In genomic region chr2:62646671-62647289, GRCm38 (mm10) we compare ENCODE assay signal across 8 mouse cellular contexts. TPM values are rescaled to one million over a fixed set of nuclear protein-coding genes. Genes with fewer than 3 reads are reported as not detected.
DNase-seq lines count a peak whose midpoint lies in the region; ATAC-seq and TF ChIP-seq lines count a peak whose summit lies in the region.

No protein-coding gene starts in this region.

- H3K4me2 ChIP-seq in liver, embryonic 15.5 days: peak overlapping the region; percentile 87

- peak overlapping the region; percentile 70; the same call in 1 of the 2 replicates for H3K9ac ChIP-seq in liver, embryonic 15.5 days

- H3K4me3 ChIP-seq in G1E (ENCODE audit: low read depth, low read length): peak overlapping the region; percentile 82
- H3K4me3 ChIP-seq in brown adipose tissue, adult 24 weeks (ENCODE audit: insufficient read depth, low read depth, low read length): peak overlapping the region; percentile 84
- H3K4me3 ChIP-seq in hindbrain, embryonic 10.5 days: peak overlapping the region; percentile 61
- H3K4me3 ChIP-seq in liver, embryonic 15.5 days (replicated peaks): peak overlapping the region; percentile 82

- peaks cover 44% of the 10 kb centered on the region for H3K4me1 ChIP-seq in G1E (ENCODE audit: insufficient read depth, low read depth, low read length)
- H3K4me1 ChIP-seq in brown adipose tissue, adult 24 weeks (ENCODE audit: control insufficient read depth, insufficient read depth, insufficient read length, low read length): peaks cover 8% of the 10 kb centered on the region
- H3K4me1 ChIP-seq in hindbrain, embryonic 10.5 days (replicated peaks): peaks cover 19% of the 10 kb centered on the region
- peaks cover 26% of the 10 kb centered on the region for H3K4me1 ChIP-seq in liver, embryonic 15.5 days (replicated peaks)

- 14% methylated on average over 6 of the region's 6 CpGs for WGBS in hindbrain, embryonic 10.5 days
- 32% methylated on average over 6 of the region's 6 CpGs for WGBS in liver, embryonic 15.5 days (ENCODE audit: insufficient replicate concordance)

- peaks cover 5% of the 10 kb centered on the region for H3K36me3 ChIP-seq in G1E (replicated peaks)
- no peaks in the 10 kb centered on the region for H3K36me3 ChIP-seq in hindbrain, embryonic 10.5 days
- no peaks in the 10 kb centered on the region for H3K36me3 ChIP-seq in liver, embryonic 15.5 days (replicated peaks)

- DNase-seq in G1E (ENCODE audit: low spot score): no peak
- DNase-seq in hindbrain, embryonic 10.5 days (ENCODE audit: low spot score): no peak
- no peak for DNase-seq in cerebellum, adult 9-11 months
- DNase-seq in layer of hippocampus, adult 9-10 months (ENCODE audit: low spot score): no peak
- no peak for DNase-seq in urinary bladder, postnatal 14 days (ENCODE audit: low spot score)
- no peak for DNase-seq in adrenal gland, adult 2 months

- TF ChIP-seq CTCF in G1E (IDR thresholded peaks at IDR 0.05; ENCODE audit: low read depth, low read length): no peak

- H3K27me3 ChIP-seq in G1E (ENCODE audit: insufficient read depth, low read length): no peaks in the 10 kb centered on the region
- H3K27me3 ChIP-seq in hindbrain, embryonic 10.5 days (ENCODE audit: insufficient read depth, poor library complexity, severe bottlenecking): peaks cover 16% of the 10 kb centered on the region; the same call in 1 of the 2 replicates
- no peaks in the 10 kb centered on the region for H3K27me3 ChIP-seq in liver, embryonic 15.5 days

- H3K27ac ChIP-seq in brown adipose tissue, adult 24 weeks (replicated peaks; ENCODE audit: low read depth, low read length): no peak overlapping the region
- peak overlapping the region; percentile 83 for H3K27ac ChIP-seq in hindbrain, embryonic 10.5 days
- no peak overlapping the region; the same call in 1 of the 2 replicates for H3K27ac ChIP-seq in liver, embryonic 15.5 days (replicated peaks)

- H3K9me3 ChIP-seq in G1E (replicated peaks): no peaks in the 10 kb centered on the region
- H3K9me3 ChIP-seq in hindbrain, embryonic 10.5 days: no peaks in the 10 kb centered on the region
- H3K9me3 ChIP-seq in liver, embryonic 15.5 days (replicated peaks): no peaks in the 10 kb centered on the region

- no peak for ATAC-seq in G1E (ENCODE audit: extremely low read depth, insufficient number of reproducible peaks, low FRiP score, poor library complexity, severe bottlenecking)
- ATAC-seq in liver, embryonic 15.5 days (ENCODE audit: insufficient read depth): no peak

RNA-seq across cellular contexts. Expression of gene Ifih1, which starts 0.7 kb away (rescaled TPM):
- total RNA-seq in G1E (2014; fragmentation: Nextera tagmentation): 27.5 and 31.9 TPM in 2 replicates
- total RNA-seq in G1E (2017): 16.1 and 20.8 TPM in 2 replicates
- 7.0 and 7.2 TPM in 2 replicates for polyA plus RNA-seq in G1E (2012)
- polyA plus RNA-seq in brown adipose tissue, adult 24 weeks (2012; ENCODE audit: insufficient read depth, insufficient read length, missing spikeins): 4.4 and 6.1 TPM in 2 replicates
- polyA plus RNA-seq in hindbrain, embryonic 10.5 days (2016; fragmentation: Nextera tagmentation; extraction: Ambion mirVana): 0.61 and 0.90 TPM in 2 replicates
- polyA plus RNA-seq in liver, embryonic 15.5 days (2015; fragmentation: Nextera tagmentation; extraction: Ambion mirVana): 3.3 and 4.8 TPM in 2 replicates
- 10 to 100 TPM; 11.1 to 13.3 TPM for total RNA-seq in adrenal gland, adult 2 months (2021)
- 16.3 and 21.3 TPM in 2 replicates for polyA plus RNA-seq in adrenal gland, adult 2 months (2012; rRNA removed)

RNA-seq across cellular contexts. Expression of gene Gca, which starts 17.3 kb away (rescaled TPM):
- total RNA-seq in G1E (2014; fragmentation: Nextera tagmentation) (32.4 and 38.0 TPM in 2 replicates), G1E (2017) (4.1 and 4.3 TPM in 2 replicates)
- polyA plus RNA-seq in G1E (2012): 0.56 and 0.90 TPM in 2 replicates
- 1.5 and 1.9 TPM in 2 replicates for polyA plus RNA-seq in brown adipose tissue, adult 24 weeks (2012; ENCODE audit: insufficient read depth, insufficient read length, missing spikeins)
- polyA plus RNA-seq in hindbrain, embryonic 10.5 days (2016; fragmentation: Nextera tagmentation; extraction: Ambion mirVana): 2.2 and 2.3 TPM in 2 replicates
- polyA plus RNA-seq in liver, embryonic 15.5 days (2015; fragmentation: Nextera tagmentation; extraction: Ambion mirVana): 4.0 and 4.7 TPM in 2 replicates
- 1 to 10 TPM; 3.7 to 3.8 TPM for total RNA-seq in adrenal gland, adult 2 months (2021)
- 1.7 TPM in 2 replicates for polyA plus RNA-seq in adrenal gland, adult 2 months (2012; rRNA removed)
